Mouse (Mus musculus): ENCODE measurements at regions not wholly inside any gene's neighbourhood (a gene's known extent, or its start where the extent isn't known, plus 50 kb on each side); places are given as distances from the start of the nearest gene placed in this dataset. TPM values are rescaled to one million over a fixed set of nuclear protein-coding genes. Genes with fewer than 3 reads are reported as not detected.

- Histone ChIP-seq H3K27ac (ENCODE audit: poor library complexity, severe bottlenecking) (no peak overlapping the region), H3K4me1 (replicated peaks) (no peaks in the 10 kb centered on the region), H3K4me2 (no peak overlapping the region), H3K9ac (no peak overlapping the region), H3K9me3 (replicated peaks) (no peaks in the 10 kb centered on the region), H3K36me3 (no peaks in the 10 kb centered on the region), H3K27me3 (replicated peaks) (no peaks in the 10 kb centered on the region), H3K4me3 (no peak overlapping the region)
- ATAC-seq (ENCODE audit: insufficient number of reproducible peaks, low FRiP score): no peak
- 23% methylated on average over 2 of the region's 2 CpGs for WGBS
Measured at GRCm38 (mm10) chr1:83505386-83505785, 97.4 kb upstream of the Sphkap start.

- Histone ChIP-seq H3K9ac (no peak overlapping the region), H3K27ac (ENCODE audit: poor library complexity, severe bottlenecking) (no peak overlapping the region), H3K4me2 (no peak overlapping the region), H3K4me1 (replicated peaks) (peaks cover 6% of the 10 kb centered on the region), H3K9me3 (replicated peaks) (no peaks in the 10 kb centered on the region), H3K4me3 (no peak overlapping the region), H3K36me3 (no peaks in the 10 kb centered on the region), H3K27me3 (replicated peaks) (no peaks in the 10 kb centered on the region)
- WGBS: 42% methylated on average over 2 of the region's 2 CpGs
- no peak for ATAC-seq (ENCODE audit: insufficient number of reproducible peaks, low FRiP score)
Measured at GRCm38 (mm10) chr1:83496888-83497287, 88.9 kb upstream of the Sphkap start.

- Histone ChIP-seq H3K9me3 (replicated peaks) (no peaks in the 10 kb centered on the region), H3K27ac (ENCODE audit: poor library complexity, severe bottlenecking) (no peak overlapping the region), H3K36me3 (no peaks in the 10 kb centered on the region), H3K27me3 (replicated peaks) (no peaks in the 10 kb centered on the region), H3K4me3 (no peak overlapping the region), H3K9ac (no peak overlapping the region), H3K4me1 (replicated peaks) (peaks cover 6% of the 10 kb centered on the region), H3K4me2 (no peak overlapping the region)
- WGBS: 49% methylated on average over 2 of the region's 2 CpGs
- ATAC-seq (ENCODE audit: insufficient number of reproducible peaks, low FRiP score): no peak
Measured at GRCm38 (mm10) chr1:83496380-83496779, 88.4 kb upstream of the Sphkap start.

- H3K36me3 ChIP-seq: no peaks in the 10 kb centered on the region
- no peaks in the 10 kb centered on the region for H3K9me3 ChIP-seq (replicated peaks)
- no peak overlapping the region for H3K4me2 ChIP-seq
- ATAC-seq (ENCODE audit: insufficient number of reproducible peaks, low FRiP score): no peak
- no peaks in the 10 kb centered on the region for H3K27me3 ChIP-seq (replicated peaks)
- no peak overlapping the region for H3K27ac ChIP-seq (ENCODE audit: poor library complexity, severe bottlenecking)
- WGBS: 70% methylated on average over 4 of the region's 4 CpGs
- H3K4me1 ChIP-seq (replicated peaks): peaks cover 6% of the 10 kb centered on the region
- no peak overlapping the region for H3K9ac ChIP-seq
- no peak overlapping the region for H3K4me3 ChIP-seq
Measured at GRCm38 (mm10) chr1:83495022-83495421, 87.0 kb upstream of the Sphkap start.

- Histone ChIP-seq H3K27ac (ENCODE audit: poor library complexity, severe bottlenecking) (no peak overlapping the region), H3K36me3 (no peaks in the 10 kb centered on the region), H3K9me3 (replicated peaks) (no peaks in the 10 kb centered on the region), H3K9ac (no peak overlapping the region), H3K4me3 (no peak overlapping the region), H3K27me3 (replicated peaks) (no peaks in the 10 kb centered on the region), H3K4me2 (no peak overlapping the region), H3K4me1 (replicated peaks) (no peaks in the 10 kb centered on the region)
- no peak for ATAC-seq (ENCODE audit: insufficient number of reproducible peaks, low FRiP score)
- 85% methylated on average over 2 of the region's 2 CpGs for WGBS
Measured at GRCm38 (mm10) chr1:83479111-83479510, 71.1 kb upstream of the Sphkap start.

Small RNA genes lying in the stretch of these regions (microRNA-seq; reads per million reads assigned to microRNA genes)
- not detected for gene Gm25754

All from heart, embryonic 12.5 days (tissue).